Mouse (Mus musculus): ENCODE results near the gene Lonp1.
"Not testable (repeated sequence)": the region's sequence is repeated elsewhere in the genome, so short reads cannot be mapped to it uniquely, and the experiment has no call there.

Gene Lonp1

GRCm38 (mm10) chr17:56626754-56627470 lies at the start of gene Lonp1:
Gene Lonp1, minus strand, starts transcription at chr17:56626887.
- peak; percentile 98 for DNase-seq (ENCODE audit: low read depth, low spot score)

GRCm38 (mm10) chr17:56673647-56674416 lies 47.1 kb upstream of the Lonp1 start:
- DNase-seq (ENCODE audit: low read depth, low spot score), result no peak

GRCm38 (mm10) chr17:56672941-56673646 lies 46.4 kb upstream of the Lonp1 start, which contains the start of gene Ranbp3:
Gene Ranbp3, plus strand, starts transcription at chr17:56673294.
- DNase-seq (ENCODE audit: low read depth, low spot score), result peak; percentile 100

GRCm38 (mm10) chr17:56669766-56670165 lies 43.1 kb upstream of the Lonp1 start:
- DNase-seq (ENCODE audit: low read depth, low spot score), result no peak

- DNase-seq (ENCODE audit: low read depth, low spot score), result peak; percentile 82
Observed at GRCm38 (mm10) chr17:56668384-56669144, 41.9 kb upstream of the Lonp1 start.

GRCm38 (mm10) chr17:56667591-56667990 lies 40.9 kb upstream of the Lonp1 start:
- no peak for DNase-seq (ENCODE audit: low read depth, low spot score)

- DNase-seq (ENCODE audit: low read depth, low spot score), result no peak
Observed at GRCm38 (mm10) chr17:56666384-56666783, 39.7 kb upstream of the Lonp1 start.

GRCm38 (mm10) chr17:56664333-56664732 lies 37.6 kb upstream of the Lonp1 start:
- DNase-seq (ENCODE audit: low read depth, low spot score), result no peak

GRCm38 (mm10) chr17:56663659-56664058 lies 37.0 kb upstream of the Lonp1 start:
- no peak for DNase-seq (ENCODE audit: low read depth, low spot score)

GRCm38 (mm10) chr17:56656171-56656570 lies 29.5 kb upstream of the Lonp1 start:
- no peak for DNase-seq (ENCODE audit: low read depth, low spot score)

- DNase-seq (ENCODE audit: low read depth, low spot score), result no peak
Observed at GRCm38 (mm10) chr17:56655311-56655710, 28.6 kb upstream of the Lonp1 start.

- DNase-seq (ENCODE audit: low read depth, low spot score), result no peak
Observed at GRCm38 (mm10) chr17:56654771-56655170, 28.1 kb upstream of the Lonp1 start.

- no peak for DNase-seq (ENCODE audit: low read depth, low spot score)
Observed at GRCm38 (mm10) chr17:56651801-56652200, 25.1 kb upstream of the Lonp1 start.

GRCm38 (mm10) chr17:56647546-56647945 lies 20.9 kb upstream of the Lonp1 start:
- DNase-seq (ENCODE audit: low read depth, low spot score), result no peak

- no peak for DNase-seq (ENCODE audit: low read depth, low spot score)
Observed at GRCm38 (mm10) chr17:56643237-56643636, 16.6 kb upstream of the Lonp1 start.

GRCm38 (mm10) chr17:56634023-56634422 lies 7.3 kb upstream of the Lonp1 start:
- no peak for DNase-seq (ENCODE audit: low read depth, low spot score)

GRCm38 (mm10) chr17:56631807-56632206 lies 5.1 kb upstream of the Lonp1 start:
- no peak for DNase-seq (ENCODE audit: low read depth, low spot score)

- DNase-seq (ENCODE audit: low read depth, low spot score), result not testable (repeated sequence)
Observed at GRCm38 (mm10) chr17:56629800-56630781, 3.4 kb upstream of the Lonp1 start.

- DNase-seq (ENCODE audit: low read depth, low spot score), result peak; percentile 17
Observed at GRCm38 (mm10) chr17:56627530-56628277, 1.0 kb upstream of the Lonp1 start, which contains the start of gene Catsperd. Gene Catsperd, plus strand, starts transcription at chr17:56628143.
